Mouse (Mus musculus) cerebellum, postnatal 25 days (tissue): ENCODE measurements around the gene Miga1.
A peak's percentile ranks its signal among the peaks of the same experiment; 100 is the strongest.
"Not testable (repeated sequence)": the region's sequence is repeated elsewhere in the genome, so short reads cannot be mapped to it uniquely, and the experiment has no call there.

ENCODE experiments used
- DNase-seq, 2 experiments: peaks; one replicate each; pipeline ENCODE4 v3.0.0; 2021; ENCODE audit warnings: mixed read lengths in 2 of 2

Gene Miga1

DNA sequence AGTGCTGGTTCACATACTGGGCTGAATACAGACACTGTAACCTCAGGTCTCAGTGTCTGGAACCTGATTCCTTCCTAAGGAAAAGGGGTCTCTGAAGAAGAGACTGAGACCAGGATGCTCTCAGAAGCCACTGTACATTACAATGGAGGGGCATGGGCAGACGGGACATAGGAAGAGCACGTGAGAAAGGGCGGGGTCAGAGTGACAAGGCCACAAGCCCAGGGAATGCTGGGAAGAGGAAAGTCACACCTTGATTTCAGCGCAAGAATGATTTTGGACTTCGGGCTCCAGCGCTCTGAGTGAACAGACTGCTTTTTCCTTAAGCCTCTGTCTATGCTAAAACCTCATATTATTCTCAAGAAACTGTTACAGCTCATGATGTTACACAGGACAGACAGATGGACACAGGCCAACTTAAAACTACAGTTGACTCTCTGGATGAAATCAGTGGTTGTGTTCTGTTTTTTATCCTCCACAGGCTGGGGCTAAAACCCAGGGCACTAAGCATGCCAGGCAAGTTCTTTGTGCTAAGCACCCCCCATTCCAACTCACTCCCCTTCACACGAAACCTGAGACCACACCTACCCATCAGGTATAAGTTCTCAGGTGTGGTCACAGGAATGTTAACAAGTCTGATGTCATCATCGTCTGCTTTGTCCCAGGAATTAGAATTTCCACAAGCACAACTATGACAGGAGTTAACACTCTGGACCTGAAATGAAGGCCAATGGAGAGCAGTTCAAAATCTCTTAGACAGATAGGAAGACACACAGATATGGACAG is 18.3 kb downstream of the Miga1 start:
- DNase-seq = no peak

- DNase-seq = no peak
Measured at GRCm38 (mm10) chr3:152320972-152321645, 19.1 kb downstream of the Miga1 start.

GRCm38 (mm10) chr3:152316447-152317173 is 23.6 kb downstream of the Miga1 start:
- not testable (repeated sequence) for DNase-seq

DNA sequence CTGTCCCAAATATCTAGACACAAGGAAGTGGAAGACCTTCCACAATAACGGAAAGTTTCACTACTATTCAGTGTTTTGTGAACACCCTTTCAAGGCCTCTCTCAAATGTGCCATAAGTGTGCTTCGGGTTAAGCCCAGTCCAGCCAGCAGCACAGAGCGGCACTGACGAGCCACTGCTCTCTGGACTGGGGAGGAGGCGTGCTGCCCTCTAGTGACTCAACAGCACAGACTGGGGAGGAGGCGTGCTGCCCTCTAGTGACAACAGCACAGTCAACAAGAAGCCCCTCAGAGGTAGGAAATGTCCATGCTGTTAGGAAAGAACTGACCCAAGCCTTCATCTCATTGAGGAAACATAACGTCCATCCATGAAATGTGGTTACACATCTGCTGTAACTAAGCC is 24.6 kb downstream of the Miga1 start:
- DNase-seq = peak; percentile 66 to 81

DNA sequence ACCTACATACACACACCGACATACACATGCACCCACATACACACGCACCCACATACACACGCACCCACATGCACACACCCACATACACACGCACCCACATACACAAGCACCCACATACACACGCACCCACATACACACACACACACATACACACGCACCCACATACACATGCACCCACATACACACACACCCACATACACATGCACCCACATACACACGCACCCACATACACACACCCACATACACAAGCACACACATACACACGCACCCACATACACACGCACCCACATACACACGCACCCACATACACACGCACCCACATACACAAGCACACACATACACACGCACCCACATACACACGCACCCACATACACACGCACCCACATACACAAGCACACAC is 25.5 kb downstream of the Miga1 start:
- DNase-seq = not testable (repeated sequence)

DNA sequence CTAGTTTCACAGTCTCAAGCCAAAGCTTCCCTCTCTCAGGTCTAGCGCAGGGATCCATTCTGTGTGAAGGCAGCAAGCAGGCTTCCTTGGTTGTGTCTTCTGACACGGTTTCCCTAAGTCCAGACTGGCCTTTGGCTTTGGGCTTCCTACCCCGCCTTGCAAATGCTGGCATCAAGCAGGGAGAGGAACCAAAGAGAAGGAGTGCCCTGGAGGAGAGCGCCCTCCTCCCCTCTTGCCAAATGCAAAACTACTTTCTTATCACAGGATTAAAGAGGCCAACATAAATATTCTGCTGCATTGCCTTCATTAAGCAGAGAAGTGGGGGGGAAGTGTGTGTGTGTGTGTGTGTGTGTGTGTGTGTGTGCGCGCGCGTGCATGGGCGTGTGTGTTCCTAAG is 31.0 kb downstream of the Miga1 start:
- no peak for DNase-seq

GRCm38 (mm10) chr3:152308485-152309249 is 31.5 kb downstream of the Miga1 start:
- DNase-seq = no peak

- no peak for DNase-seq
Measured at GRCm38 (mm10) chr3:152305971-152306370, 34.2 kb downstream of the Miga1 start.

GRCm38 (mm10) chr3:152305080-152305479 is 35.1 kb downstream of the Miga1 start:
- no peak for DNase-seq

DNA sequence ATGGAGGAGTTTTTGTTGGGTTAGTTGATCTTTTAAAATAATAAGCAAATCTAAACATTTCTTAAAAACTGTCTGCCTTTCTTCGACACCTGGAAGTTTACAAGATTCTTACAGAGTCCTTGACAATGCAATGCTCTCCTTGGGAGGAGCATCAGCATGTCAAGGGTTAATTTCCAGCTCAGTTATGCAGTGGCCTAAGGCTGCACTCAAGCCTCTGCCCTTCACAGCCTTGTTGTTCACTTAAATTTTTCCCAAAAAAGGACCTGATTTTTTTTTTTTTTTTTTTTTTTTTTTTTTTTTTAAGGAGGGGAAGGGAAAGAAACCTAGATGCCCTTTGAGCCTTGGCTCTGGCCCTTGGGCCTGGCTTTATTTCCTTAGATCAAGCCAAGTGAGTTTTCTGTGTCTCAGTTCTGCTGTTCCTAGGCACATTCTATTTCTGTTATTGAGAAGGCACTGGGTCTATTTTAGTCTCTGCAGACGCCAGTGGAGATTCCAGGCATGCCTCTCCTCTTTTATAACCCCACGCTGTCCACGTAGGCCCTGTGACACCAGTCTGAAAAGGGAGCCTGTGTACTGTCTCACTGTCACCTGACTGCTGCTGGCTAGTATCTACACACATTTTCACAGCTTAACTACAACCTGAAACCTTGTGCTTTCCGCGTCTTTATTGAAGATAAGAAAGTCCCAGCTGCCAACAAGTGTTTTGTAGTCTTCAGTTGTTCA is 36.0 kb downstream of the Miga1 start:
- DNase-seq = no peak

GRCm38 (mm10) chr3:152302991-152303390 is 37.2 kb downstream of the Miga1 start:
- DNase-seq = no peak

DNA sequence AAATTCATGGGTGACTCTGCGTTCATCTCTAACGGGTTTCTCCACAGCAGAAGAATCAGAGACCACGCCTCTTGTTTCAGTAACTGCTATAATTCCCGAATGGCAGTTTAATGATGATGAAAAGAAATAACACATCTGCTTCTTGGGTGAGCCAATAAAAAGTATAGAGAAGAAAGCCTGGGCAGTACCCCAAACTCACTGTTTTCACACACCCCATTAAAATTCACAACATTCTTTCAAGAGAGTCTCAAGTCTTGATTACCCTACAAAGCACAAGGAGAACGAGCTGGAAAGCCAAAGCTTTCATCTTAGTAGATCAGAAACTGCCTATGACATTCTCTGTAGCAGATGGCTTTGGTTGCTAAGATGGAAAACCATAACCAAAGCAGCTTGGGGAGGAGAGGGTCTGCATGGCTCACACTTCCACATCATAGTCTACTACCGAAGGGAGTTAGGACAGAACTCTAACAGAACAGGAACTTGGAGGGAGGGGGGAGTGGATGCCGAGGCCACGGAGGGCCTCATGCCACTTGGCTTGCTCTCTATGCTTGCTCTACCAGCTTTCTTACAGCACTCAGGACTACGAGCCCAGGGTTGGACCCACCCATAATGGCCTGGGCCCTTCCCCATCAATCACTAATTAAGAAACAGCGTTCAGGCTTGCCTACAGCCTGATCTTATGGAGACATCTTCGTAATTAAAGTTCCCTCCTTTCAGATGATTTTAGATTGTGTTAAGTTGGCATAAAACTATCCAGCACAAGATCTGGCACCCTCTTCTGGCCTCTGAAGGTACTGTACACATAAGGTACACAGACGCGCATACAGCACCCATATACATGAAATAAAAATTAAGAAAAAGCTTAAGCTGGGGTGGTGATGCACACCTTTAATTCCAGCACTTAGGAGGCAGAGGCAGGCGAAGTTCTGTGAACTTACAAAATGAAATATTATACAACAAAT is 39.5 kb downstream of the Miga1 start:
- no peak for DNase-seq

- DNase-seq = no peak
Measured at GRCm38 (mm10) chr3:152295896-152296295, 44.3 kb downstream of the Miga1 start.

- no peak for DNase-seq
Measured at GRCm38 (mm10) chr3:152294400-152294799, 45.8 kb downstream of the Miga1 start.

- no peak for DNase-seq
Measured at GRCm38 (mm10) chr3:152293530-152294181, 46.6 kb downstream of the Miga1 start.

- DNase-seq = no peak
Measured at GRCm38 (mm10) chr3:152291895-152292294, 48.3 kb downstream of the Miga1 start.

DNA sequence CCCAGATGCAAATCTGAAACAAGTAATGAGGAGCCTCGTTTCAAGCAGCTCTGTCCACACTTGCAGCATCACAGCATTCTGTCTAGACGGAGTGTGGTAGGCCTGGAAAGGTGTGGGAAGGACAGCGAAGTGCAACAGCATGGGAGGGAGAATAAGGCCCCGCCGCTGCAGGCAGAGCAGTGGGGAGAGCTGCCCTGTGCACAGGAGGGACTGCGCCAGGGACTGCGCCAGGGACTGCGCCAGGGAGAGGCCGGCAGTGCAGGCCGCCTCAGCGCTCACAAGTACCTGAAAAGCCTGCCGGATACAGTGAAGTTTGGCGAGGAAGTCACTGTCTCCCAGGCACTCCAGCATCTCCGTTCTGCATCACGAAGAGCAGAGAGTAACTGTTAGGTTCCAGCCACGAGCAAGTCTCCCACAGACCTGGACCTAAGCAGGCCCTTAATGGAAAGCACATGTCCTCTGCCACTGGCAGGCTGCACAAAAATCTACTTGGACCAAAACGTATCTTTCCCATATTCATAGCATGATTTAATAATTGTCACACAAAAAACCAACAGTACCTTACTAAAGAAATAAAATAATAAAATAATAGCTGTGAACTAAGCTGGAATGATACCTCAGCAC is 49.9 kb downstream of the Miga1 start:
- DNase-seq = no peak

GRCm38 (mm10) chr3:152288740-152289139 is 51.5 kb downstream of the Miga1 start:
- DNase-seq = peak in 1 of 2 experiments; percentile 27

DNA sequence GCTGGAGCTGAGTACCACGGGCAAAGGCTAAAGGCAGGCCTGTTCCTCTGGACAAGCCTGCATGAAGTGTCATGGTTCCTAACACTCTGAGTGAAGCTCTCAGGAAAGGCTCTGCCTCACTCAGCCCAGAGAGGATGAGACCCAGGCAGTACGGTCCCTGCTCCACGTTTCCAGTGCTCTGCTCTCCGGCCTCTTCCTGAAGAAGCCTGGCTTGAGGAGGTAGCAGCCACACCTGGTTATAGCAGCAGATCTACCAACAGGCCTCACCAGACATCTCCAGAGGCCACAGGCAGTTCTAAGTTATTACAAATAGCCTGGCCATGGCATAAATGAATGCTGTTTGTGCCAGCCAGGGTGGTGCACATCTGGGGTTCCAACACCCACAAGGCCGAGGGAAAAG is 51.9 kb downstream of the Miga1 start:
- DNase-seq = no peak

- DNase-seq = no peak
Measured at GRCm38 (mm10) chr3:152287810-152288209, 52.4 kb downstream of the Miga1 start.
